Mouse (Mus musculus): ENCODE measurements around the gene Sirt4. TPM values are rescaled to one million over a fixed set of nuclear protein-coding genes. Genes with fewer than 3 reads are reported as not detected.
A peak's percentile ranks its signal among the peaks of the same experiment; 100 is the strongest.

Gene Sirt4
- polyA plus RNA-seq, 1 experiment from 2014 or later, result 24.7 TPM

GRCm38 (mm10) chr5:115435755-115436379, 48.7 kb downstream of the Sirt4 start:
- peak overlapping the region; percentile 100 for H3K4me3 ChIP-seq
- peak overlapping the region; percentile 100 for H3K27ac ChIP-seq
- 4% methylated on average over 8 of the region's 8 CpGs for WGBS
- peak overlapping the region; percentile 100 for H3K9ac ChIP-seq
- ATAC-seq, result no peak
- peaks cover 75% of the 10 kb centered on the region for H3K36me3 ChIP-seq (ENCODE audit: poor library complexity, severe bottlenecking)
- H3K4me1 ChIP-seq, result peaks cover 89% of the 10 kb centered on the region
- H3K9me3 ChIP-seq (replicated peaks), result no peaks in the 10 kb centered on the region
- H3K27me3 ChIP-seq, result no peaks in the 10 kb centered on the region
- H3K4me2 ChIP-seq, result peak overlapping the region; percentile 96

- peaks cover 68% of the 10 kb centered on the region for H3K36me3 ChIP-seq (ENCODE audit: poor library complexity, severe bottlenecking)
- WGBS, result 3% methylated on average over 15 of the region's 15 CpGs
Measured at GRCm38 (mm10) chr5:115434853-115435754, 49.4 kb downstream of the Sirt4 start.

GRCm38 (mm10) chr5:115434280-115434852, 50.2 kb downstream of the Sirt4 start:
- peaks cover 78% of the 10 kb centered on the region for H3K4me1 ChIP-seq
- no peaks in the 10 kb centered on the region for H3K9me3 ChIP-seq (replicated peaks)
- 8% methylated on average over 11 of the region's 11 CpGs for WGBS
- no peak for ATAC-seq
- H3K4me2 ChIP-seq, result peak overlapping the region; percentile 96
- peaks cover 61% of the 10 kb centered on the region for H3K36me3 ChIP-seq (ENCODE audit: poor library complexity, severe bottlenecking)
- no peaks in the 10 kb centered on the region for H3K27me3 ChIP-seq
- peak overlapping the region; percentile 100 for H3K4me3 ChIP-seq
- H3K27ac ChIP-seq, result peak overlapping the region; percentile 100
- H3K9ac ChIP-seq, result peak overlapping the region; percentile 100

More at GRCm38 (mm10) chr5:115434853-115435754, 49.4 kb downstream of the Sirt4 start:
- no peaks in the 10 kb centered on the region for H3K27me3 ChIP-seq
- peaks cover 86% of the 10 kb centered on the region for H3K4me1 ChIP-seq
- H3K9ac ChIP-seq, result peak overlapping the region; percentile 100
- no peak for ATAC-seq
- H3K4me2 ChIP-seq, result peak overlapping the region; percentile 96
- no peaks in the 10 kb centered on the region for H3K9me3 ChIP-seq (replicated peaks)
- H3K27ac ChIP-seq, result peak overlapping the region; percentile 100
- peak overlapping the region; percentile 100 for H3K4me3 ChIP-seq

GRCm38 (mm10) chr5:115433191-115433590, 51.3 kb downstream of the Sirt4 start:
- peaks cover 74% of the 10 kb centered on the region for H3K4me1 ChIP-seq

GRCm38 (mm10) chr5:115432395-115432794, 52.1 kb downstream of the Sirt4 start:
- H3K36me3 ChIP-seq (ENCODE audit: poor library complexity, severe bottlenecking), result peaks cover 43% of the 10 kb centered on the region
- no peak for ATAC-seq

More at GRCm38 (mm10) chr5:115433191-115433590, 51.3 kb downstream of the Sirt4 start:
- no peaks in the 10 kb centered on the region for H3K9me3 ChIP-seq (replicated peaks)
- H3K9ac ChIP-seq, result peak overlapping the region; percentile 100
- H3K4me2 ChIP-seq, result peak overlapping the region; percentile 96
- H3K4me3 ChIP-seq, result peak overlapping the region; percentile 100
- no peaks in the 10 kb centered on the region for H3K27me3 ChIP-seq
- no peak for ATAC-seq
- H3K36me3 ChIP-seq (ENCODE audit: poor library complexity, severe bottlenecking), result peaks cover 49% of the 10 kb centered on the region
- 55% methylated on average over 8 of the region's 8 CpGs for WGBS
- peak overlapping the region; percentile 100 for H3K27ac ChIP-seq

GRCm38 (mm10) chr5:115431898-115432259, 52.6 kb downstream of the Sirt4 start:
- peak overlapping the region; percentile 100 for H3K27ac ChIP-seq
- 8% methylated on average over 7 of the region's 7 CpGs for WGBS
- peak overlapping the region; percentile 100 for H3K9ac ChIP-seq
- peak overlapping the region; percentile 96 for H3K4me2 ChIP-seq
- peaks cover 74% of the 10 kb centered on the region for H3K4me1 ChIP-seq
- H3K36me3 ChIP-seq (ENCODE audit: poor library complexity, severe bottlenecking), result peaks cover 40% of the 10 kb centered on the region
- H3K9me3 ChIP-seq (replicated peaks), result no peaks in the 10 kb centered on the region
- H3K4me3 ChIP-seq, result peak overlapping the region; percentile 100
- H3K27me3 ChIP-seq, result no peaks in the 10 kb centered on the region
- no peak for ATAC-seq

More at GRCm38 (mm10) chr5:115432395-115432794, 52.1 kb downstream of the Sirt4 start:
- Histone ChIP-seq H3K9ac (peak overlapping the region; percentile 100), H3K27me3 (no peaks in the 10 kb centered on the region), H3K4me1 (peaks cover 74% of the 10 kb centered on the region), H3K4me2 (peak overlapping the region; percentile 96), H3K4me3 (peak overlapping the region; percentile 100), H3K27ac (peak overlapping the region; percentile 100), H3K9me3 (replicated peaks) (no peaks in the 10 kb centered on the region)
- WGBS, result 21% methylated on average over 11 of the region's 11 CpGs

- Histone ChIP-seq H3K9me3 (replicated peaks) (no peaks in the 10 kb centered on the region), H3K4me2 (peak overlapping the region; percentile 96), H3K27ac (peak overlapping the region; percentile 100), H3K9ac (peak overlapping the region; percentile 100), H3K4me1 (peaks cover 73% of the 10 kb centered on the region), H3K36me3 (ENCODE audit: poor library complexity, severe bottlenecking) (peaks cover 40% of the 10 kb centered on the region), H3K4me3 (peak overlapping the region; percentile 100), H3K27me3 (no peaks in the 10 kb centered on the region)
- WGBS, result 1% methylated on average over 14 of the region's 14 CpGs
- ATAC-seq, result no peak
Measured at GRCm38 (mm10) chr5:115431061-115431897, 53.2 kb downstream of the Sirt4 start.

- Histone ChIP-seq H3K27me3 (no peaks in the 10 kb centered on the region), H3K27ac (peak overlapping the region; percentile 100), H3K4me3 (peak overlapping the region; percentile 100), H3K9me3 (replicated peaks) (no peaks in the 10 kb centered on the region), H3K4me2 (peak overlapping the region; percentile 96), H3K4me1 (peaks cover 64% of the 10 kb centered on the region), H3K9ac (peak overlapping the region; percentile 100), H3K36me3 (ENCODE audit: poor library complexity, severe bottlenecking) (peaks cover 34% of the 10 kb centered on the region)
- WGBS, result under 1% methylated on average over 46 of the region's 73 CpGs
- ATAC-seq, result no peak
Measured at GRCm38 (mm10) chr5:115430187-115430960, 54.2 kb downstream of the Sirt4 start.

- Histone ChIP-seq H3K4me3 (peak within 1 kb of the TSS; percentile 100), H3K4me1 (peaks cover 56% of the 10 kb centered on the region), H3K27ac (peak within 1 kb of the TSS; percentile 100), H3K36me3 (ENCODE audit: poor library complexity, severe bottlenecking) (peaks cover 26% of the 10 kb centered on the region), H3K27me3 (no peaks in the 10 kb centered on the region), H3K9ac (peak within 1 kb of the TSS; percentile 100), H3K9me3 (replicated peaks) (no peaks in the 10 kb centered on the region), H3K4me2 (peak within 1 kb of the TSS; percentile 96)
- ATAC-seq, result peak; percentile 70
- 0% methylated on average over 25 of the region's 117 CpGs for WGBS
Measured at GRCm38 (mm10) chr5:115429359-115430186, 55.0 kb downstream of the Sirt4 start, which contains the start of gene Msi1. Msi1 (plus strand) TSS chr5:115429599.

GRCm38 (mm10) chr5:115428831-115429358, 55.6 kb downstream of the Sirt4 start:
- no peak for ATAC-seq
- under 1% methylated on average over 19 of the region's 20 CpGs for WGBS

More at GRCm38 (mm10) chr5:115428831-115429358, 55.6 kb downstream of the Sirt4 start:
- Histone ChIP-seq H3K4me3 (peak overlapping the region; percentile 100), H3K9ac (peak overlapping the region; percentile 100), H3K27ac (peak overlapping the region; percentile 100), H3K9me3 (replicated peaks) (no peaks in the 10 kb centered on the region), H3K27me3 (no peaks in the 10 kb centered on the region), H3K4me1 (peaks cover 49% of the 10 kb centered on the region), H3K4me2 (peak overlapping the region; percentile 96), H3K36me3 (ENCODE audit: poor library complexity, severe bottlenecking) (peaks cover 20% of the 10 kb centered on the region)
